Mouse (Mus musculus): Measurements from ENCODE around the gene Bbs9. TPM values are rescaled to one million over a fixed set of nuclear protein-coding genes. Genes with fewer than 3 reads are reported as not detected.

The Bbs9 gene
- total RNA-seq, 2 experiments from 2014 or later, result 18.9 to 20.8 TPM

- ATAC-seq (replicated peaks; ENCODE audit: poor library complexity), result no peak
These were observed 143.7 kb downstream of the Bbs9 start for GRCm38 (mm10) chr9:22619245-22619644.

- peak; percentile 95 for ATAC-seq (replicated peaks; ENCODE audit: poor library complexity)
These were observed 149.5 kb downstream of the Bbs9 start for GRCm38 (mm10) chr9:22624966-22625365.

GRCm38 (mm10) chr9:22626014-22626413 is 150.5 kb downstream of the Bbs9 start:
- no peak for ATAC-seq (replicated peaks; ENCODE audit: poor library complexity)

DNA sequence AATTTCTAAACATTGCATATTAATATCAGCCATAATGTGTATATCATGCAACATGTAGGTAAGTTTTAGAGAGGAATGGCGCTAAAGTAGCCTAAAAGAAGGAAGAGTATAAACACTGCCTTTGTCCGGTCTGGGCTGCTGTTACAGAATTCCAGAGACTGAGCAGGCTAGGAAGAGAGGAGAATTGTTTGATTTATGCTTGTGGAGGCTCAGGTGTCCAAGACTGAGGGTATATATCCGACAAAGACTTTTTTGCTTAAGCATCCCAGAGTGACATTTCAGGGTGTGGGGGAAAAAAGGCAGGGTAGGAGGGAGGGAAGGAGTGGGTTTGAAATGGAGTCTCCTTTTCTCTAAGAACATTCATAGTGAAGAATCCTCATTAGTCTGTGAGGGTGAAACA is 152.4 kb downstream of the Bbs9 start:
- ATAC-seq (replicated peaks; ENCODE audit: poor library complexity), result no peak

DNA sequence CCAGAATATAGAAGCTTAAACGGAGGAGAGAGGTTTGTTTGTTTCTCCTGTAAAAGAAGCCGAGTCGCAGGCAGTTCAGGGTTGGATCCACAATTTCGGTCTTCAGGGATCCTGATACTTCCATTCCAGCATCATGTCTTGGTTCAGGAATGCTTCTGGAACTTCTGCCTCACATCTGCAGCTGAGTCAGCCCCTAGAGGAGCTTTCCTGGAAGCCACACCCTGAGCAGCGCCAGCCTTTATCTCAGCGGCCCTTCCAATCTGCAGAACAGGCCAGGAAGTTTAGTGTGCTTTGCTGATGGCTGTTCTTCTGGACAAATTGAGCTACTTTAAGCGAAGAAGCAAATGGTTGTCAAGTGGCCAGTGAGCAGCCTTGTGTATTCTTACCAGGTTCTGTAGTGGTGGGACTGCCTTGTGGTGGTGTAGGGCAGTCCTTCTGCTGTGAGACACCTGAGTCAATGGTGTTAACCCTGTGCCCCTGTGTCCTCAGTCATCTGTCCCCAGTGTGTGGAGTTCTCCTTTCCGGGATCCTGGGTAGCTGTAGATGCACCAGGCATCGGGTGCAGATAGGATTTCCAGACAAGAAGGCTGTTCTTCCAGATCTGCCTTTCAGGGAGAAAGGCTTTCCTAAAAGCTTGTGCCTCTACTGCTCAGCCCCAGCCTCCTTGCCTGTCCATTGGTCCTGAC is 157.4 kb downstream of the Bbs9 start:
- 0 out of 2 replicates have a peak, but pooled peaks have one; percentile 39 for ATAC-seq (replicated peaks; ENCODE audit: poor library complexity)

DNA sequence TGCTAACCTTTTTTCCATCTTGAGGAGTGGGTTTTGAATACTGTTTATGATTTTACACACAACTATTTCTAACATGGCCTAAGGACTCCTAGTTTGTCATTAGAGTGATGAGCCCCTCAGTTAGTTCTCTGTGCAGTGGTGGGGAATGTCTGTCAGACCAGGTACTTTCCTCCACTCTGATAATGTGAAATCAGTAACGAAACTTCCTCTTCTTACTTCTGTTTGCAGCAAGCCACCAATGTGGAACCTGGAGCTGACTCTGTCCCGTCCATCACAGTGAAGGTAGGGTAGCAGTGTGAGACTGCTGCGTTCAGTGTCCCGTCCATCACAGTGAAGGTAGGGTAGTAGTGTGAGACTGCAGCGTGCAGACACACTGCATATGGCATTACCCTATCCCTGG is 163.0 kb downstream of the Bbs9 start:
- peak; percentile 37; the same call in 1 of the 2 replicates for ATAC-seq (replicated peaks; ENCODE audit: poor library complexity)

DNA sequence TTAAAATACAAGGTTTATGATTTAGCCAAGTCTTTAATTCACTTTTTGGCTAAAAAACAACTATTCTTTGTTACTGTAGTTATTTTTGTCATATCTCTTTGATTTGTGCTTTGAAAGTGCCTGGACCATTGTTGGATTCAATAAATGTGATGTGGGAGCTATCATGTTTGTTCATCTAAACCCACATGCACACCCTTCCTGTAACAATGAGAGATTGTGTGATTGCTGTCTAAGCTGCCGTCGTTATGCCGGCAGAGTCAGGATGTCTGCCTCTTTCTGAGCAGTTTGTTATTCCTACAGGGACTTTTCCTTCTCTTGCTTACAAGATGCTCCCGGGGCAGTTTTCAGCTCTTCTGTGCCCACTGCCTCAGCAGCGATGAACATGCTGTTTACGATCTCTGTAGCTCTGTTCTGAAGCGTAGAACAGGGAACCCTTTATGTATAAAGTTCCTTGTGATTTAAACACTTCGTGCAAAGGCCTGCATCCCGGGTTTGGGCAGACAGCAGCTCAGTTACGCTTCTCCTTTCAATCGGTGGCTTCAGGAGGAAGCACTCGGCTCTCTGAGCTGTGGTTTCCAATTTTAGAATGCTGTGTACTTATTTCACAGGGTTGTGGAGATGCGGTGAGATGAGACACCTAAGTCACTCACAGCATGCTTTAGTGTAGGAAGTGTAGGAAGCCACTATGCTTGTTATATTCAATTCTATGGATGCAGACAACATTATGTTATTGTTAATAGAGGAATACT is 165.3 kb downstream of the Bbs9 start:
- ATAC-seq (replicated peaks; ENCODE audit: poor library complexity), result peak; percentile 74

GRCm38 (mm10) chr9:22645844-22646390 is 170.4 kb downstream of the Bbs9 start:
- ATAC-seq (replicated peaks; ENCODE audit: poor library complexity), result no peak

GRCm38 (mm10) chr9:22646461-22646860 is 170.9 kb downstream of the Bbs9 start:
- ATAC-seq (replicated peaks; ENCODE audit: poor library complexity), result 0 out of 2 replicates have a peak, but pooled peaks have one; percentile 21

- no peak for ATAC-seq (replicated peaks; ENCODE audit: poor library complexity)
These were observed 172.6 kb downstream of the Bbs9 start for GRCm38 (mm10) chr9:22648163-22648562.

GRCm38 (mm10) chr9:22649606-22650005 is 174.1 kb downstream of the Bbs9 start:
- ATAC-seq (replicated peaks; ENCODE audit: poor library complexity), result peak; percentile 89

GRCm38 (mm10) chr9:22650781-22651180 is 175.3 kb downstream of the Bbs9 start:
- no peak for ATAC-seq (replicated peaks; ENCODE audit: poor library complexity)

GRCm38 (mm10) chr9:22651619-22652018 is 176.1 kb downstream of the Bbs9 start:
- ATAC-seq (replicated peaks; ENCODE audit: poor library complexity), result no peak

DNA sequence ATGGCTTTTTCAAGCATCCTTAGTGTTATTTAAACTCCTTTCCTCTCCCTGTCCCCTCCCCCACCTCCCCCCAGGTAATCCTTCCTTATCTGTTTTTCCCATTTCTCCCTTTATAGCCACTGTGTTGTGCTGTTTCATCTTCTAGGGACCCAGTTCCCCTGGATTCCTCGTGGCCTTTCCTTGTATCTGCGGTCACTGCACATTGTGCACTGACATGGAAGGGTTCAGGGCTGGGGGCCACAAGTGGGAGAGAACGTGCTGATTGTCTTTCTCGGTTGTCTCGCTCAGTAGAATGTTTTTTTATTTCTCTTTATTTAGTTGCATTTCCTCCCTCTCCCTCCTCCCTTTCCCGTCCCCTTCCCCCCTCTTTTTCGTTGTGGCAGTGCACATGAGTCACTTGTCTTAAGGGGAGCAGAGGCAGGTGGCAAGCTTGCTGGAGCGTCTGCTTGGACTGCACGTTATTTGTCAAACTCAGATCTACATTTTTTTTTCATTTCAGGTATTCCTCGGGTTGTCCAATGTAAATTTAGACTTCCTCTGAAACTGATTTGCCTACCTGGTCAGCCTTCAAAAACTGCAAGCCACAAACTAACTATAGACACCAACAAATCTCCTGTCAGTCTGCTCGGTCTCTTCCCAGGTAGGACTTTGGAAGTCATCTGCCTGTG is 179.3 kb downstream of the Bbs9 start:
- no peak for ATAC-seq (replicated peaks; ENCODE audit: poor library complexity)

GRCm38 (mm10) chr9:22657216-22657615 is 181.7 kb downstream of the Bbs9 start:
- no peak for ATAC-seq (replicated peaks; ENCODE audit: poor library complexity)

DNA sequence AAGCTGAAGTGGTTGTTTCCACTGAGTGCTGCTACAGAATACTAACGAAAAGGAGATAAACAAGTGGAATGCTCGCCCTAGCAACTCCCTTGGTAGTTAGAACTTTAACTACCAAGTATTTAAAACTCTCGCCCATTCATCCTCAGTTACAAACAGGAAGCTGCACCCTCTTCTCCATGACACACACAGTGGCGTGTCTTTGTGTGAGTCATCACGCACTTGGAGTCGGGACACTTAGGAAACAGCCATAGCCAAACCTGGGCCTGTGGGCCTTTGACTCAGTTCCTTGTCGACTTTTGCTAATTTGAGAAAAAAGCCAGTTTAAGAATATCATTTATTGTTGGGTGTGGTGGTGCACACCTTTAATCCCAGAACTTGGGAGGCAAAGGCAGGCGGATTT is 189.6 kb downstream of the Bbs9 start:
- ATAC-seq (replicated peaks; ENCODE audit: poor library complexity), result no peak

DNA sequence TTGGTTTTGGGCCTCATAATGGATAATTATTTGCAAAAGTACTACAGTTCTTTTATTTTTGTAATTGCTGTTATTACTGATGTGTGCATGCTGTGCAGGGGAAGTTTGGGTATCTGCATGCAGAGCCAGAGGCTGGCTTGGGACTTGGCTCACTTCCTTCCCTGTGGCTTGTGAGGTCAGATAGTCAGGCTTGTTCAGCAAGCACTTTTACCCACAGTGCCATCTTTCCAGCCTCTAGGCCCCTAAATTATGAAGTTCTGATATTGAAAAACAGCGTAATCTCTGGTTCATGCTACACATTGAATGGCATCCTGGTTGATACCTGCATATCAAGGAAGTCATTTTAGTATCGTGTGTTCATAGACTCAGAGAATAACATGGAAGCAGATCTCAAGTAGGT is 197.4 kb downstream of the Bbs9 start:
- ATAC-seq (replicated peaks; ENCODE audit: poor library complexity), result peak; percentile 98

- no peak for ATAC-seq (replicated peaks; ENCODE audit: poor library complexity)
These were observed 201.8 kb downstream of the Bbs9 start for GRCm38 (mm10) chr9:22677132-22677829.

DNA sequence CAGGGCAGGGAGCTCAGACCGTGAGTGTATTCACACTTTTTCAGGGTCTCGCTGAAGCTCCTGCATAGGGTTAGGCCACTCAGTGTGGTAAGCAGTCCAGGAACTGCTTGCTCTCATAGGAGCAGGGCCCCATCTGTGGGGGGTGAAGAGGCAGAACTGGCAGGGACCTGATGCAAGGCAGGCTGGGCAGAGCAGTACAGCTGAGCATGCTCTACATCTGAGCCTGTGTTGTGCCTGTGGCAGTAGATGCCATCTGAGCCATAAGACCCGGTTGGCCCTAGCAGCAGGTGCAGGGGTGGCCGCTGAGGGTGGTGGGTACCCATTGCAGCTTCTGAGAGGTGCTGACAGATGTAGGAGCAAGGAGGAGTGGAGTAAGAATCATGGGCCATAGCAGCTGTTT is 202.5 kb downstream of the Bbs9 start:
- ATAC-seq (replicated peaks; ENCODE audit: poor library complexity), result no peak

GRCm38 (mm10) chr9:22678496-22678895 is 203.0 kb downstream of the Bbs9 start:
- ATAC-seq (replicated peaks; ENCODE audit: poor library complexity), result peak; percentile 54

- peak; percentile 68 for ATAC-seq (replicated peaks; ENCODE audit: poor library complexity)
These were observed 204.0 kb downstream of the Bbs9 start for GRCm38 (mm10) chr9:22679485-22679884.

All from megakaryocyte progenitor cell, adult 5-6 weeks (primary cell).